Mouse (Mus musculus): Measurements from ENCODE around the gene Bcorl1.

Bcorl1 gene

GRCm38 (mm10) chrX:48441954-48442353 lies 100.8 kb downstream of the Bcorl1 start:
- DNase-seq (ENCODE audit: low read depth, low spot score) = no peak

- no peak for DNase-seq (ENCODE audit: low read depth, low spot score)
Observed at GRCm38 (mm10) chrX:48444677-48445076, 103.5 kb downstream of the Bcorl1 start.

- DNase-seq (ENCODE audit: low read depth, low spot score) = no peak
Observed at GRCm38 (mm10) chrX:48449646-48450045, 108.5 kb downstream of the Bcorl1 start.

GRCm38 (mm10) chrX:48452231-48452890 lies 111.2 kb downstream of the Bcorl1 start:
- no peak for DNase-seq (ENCODE audit: low read depth, low spot score)

GRCm38 (mm10) chrX:48452931-48453673 lies 111.9 kb downstream of the Bcorl1 start:
- DNase-seq (ENCODE audit: low read depth, low spot score) = no peak

- peak; percentile 9 for DNase-seq (ENCODE audit: low read depth, low spot score)
Observed at GRCm38 (mm10) chrX:48453736-48454494, 112.8 kb downstream of the Bcorl1 start.

GRCm38 (mm10) chrX:48454495-48454878 lies 113.3 kb downstream of the Bcorl1 start:
- no peak for DNase-seq (ENCODE audit: low read depth, low spot score)

- no peak for DNase-seq (ENCODE audit: low read depth, low spot score)
Observed at GRCm38 (mm10) chrX:48455018-48455417, 113.9 kb downstream of the Bcorl1 start.

GRCm38 (mm10) chrX:48456956-48457355 lies 115.8 kb downstream of the Bcorl1 start:
- DNase-seq (ENCODE audit: low read depth, low spot score) = no peak

Measured in embryo, embryonic 11.5 days (tissue).